Mouse (Mus musculus): Measurements from ENCODE around the gene Nadk. TPM values are rescaled to one million over a fixed set of nuclear protein-coding genes. Genes with fewer than 3 reads are reported as not detected.

Gene Nadk
- polyA plus RNA-seq, 1 experiment = 43.1 TPM

DNA sequence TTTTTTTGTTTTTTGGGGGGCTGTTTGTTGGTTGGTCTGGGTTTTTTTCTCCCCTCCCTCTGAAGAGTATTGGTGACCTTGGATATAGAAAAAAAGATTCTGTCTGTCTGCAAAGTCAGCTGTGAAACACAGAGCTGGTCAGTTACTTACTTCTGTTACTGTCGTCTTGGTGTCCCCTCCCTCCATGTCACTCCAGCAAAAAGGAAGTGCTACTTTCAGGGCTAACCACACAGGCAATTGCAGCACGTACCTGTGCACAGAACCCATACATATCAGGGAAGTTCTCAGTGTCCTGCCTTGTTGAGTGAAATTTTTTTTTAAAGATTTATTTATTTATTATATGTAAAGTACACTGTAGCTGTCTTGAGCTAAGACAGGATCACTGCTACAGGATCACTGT lies 11.7 kb upstream of the Nadk start:
- Histone ChIP-seq H3K4me3 (ENCODE audit: control insufficient read depth, low read depth, low read length) (peak overlapping the region; percentile 66; the same call in 1 of the 2 replicates), H3K27ac (ENCODE audit: control insufficient read depth, insufficient read depth, low read depth, low read length) (no peak overlapping the region; the same call in 1 of the 2 replicates), H3K4me1 (ENCODE audit: control insufficient read depth, insufficient read depth, low read length) (no peaks in the 10 kb centered on the region), H3K36me3 (ENCODE audit: control insufficient read depth, insufficient read depth, low read length) (peaks cover 6% of the 10 kb centered on the region), H3K27me3 (ENCODE audit: control insufficient read depth, insufficient read depth, low read length) (no peaks in the 10 kb centered on the region)
- TF ChIP-seq POLR2A (IDR thresholded peaks at IDR 0.05; ENCODE audit: control insufficient read depth, low read depth, low read length) = no peak
- TF ChIP-seq CTCF (IDR thresholded peaks at IDR 0.05; ENCODE audit: control insufficient read depth, insufficient read depth, insufficient replicate concordance, low read depth, low read length) = no peak

DNA sequence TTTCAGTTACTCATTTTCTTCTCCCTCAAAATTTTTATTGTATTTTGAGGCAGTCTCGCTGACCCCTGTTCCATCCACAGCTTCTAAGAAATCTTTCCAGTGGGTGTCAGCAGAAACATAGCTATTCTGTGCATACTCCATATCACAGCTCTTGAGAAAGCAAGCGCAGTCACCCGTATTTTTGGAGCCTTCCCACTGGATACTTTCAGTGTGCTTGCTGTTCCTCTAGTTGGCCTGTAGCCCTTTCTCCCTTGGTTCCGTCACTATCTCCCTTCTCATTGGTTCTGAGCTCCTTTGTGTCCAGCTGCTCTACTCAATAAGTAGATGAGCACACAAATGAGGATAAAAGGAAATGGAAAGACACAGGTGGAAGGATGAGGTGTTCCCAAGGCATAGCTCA lies 11.1 kb upstream of the Nadk start:
- peak overlapping the region; percentile 60 for H3K4me3 ChIP-seq (ENCODE audit: control insufficient read depth, low read depth, low read length)
- H3K27ac ChIP-seq (ENCODE audit: control insufficient read depth, insufficient read depth, low read depth, low read length) = no peak overlapping the region
- no peaks in the 10 kb centered on the region for H3K4me1 ChIP-seq (ENCODE audit: control insufficient read depth, insufficient read depth, low read length)
- peaks cover 6% of the 10 kb centered on the region for H3K36me3 ChIP-seq (ENCODE audit: control insufficient read depth, insufficient read depth, low read length)
- TF ChIP-seq CTCF (IDR thresholded peaks at IDR 0.05; ENCODE audit: control insufficient read depth, insufficient read depth, insufficient replicate concordance, low read depth, low read length) = no peak
- TF ChIP-seq POLR2A (IDR thresholded peaks at IDR 0.05; ENCODE audit: control insufficient read depth, low read depth, low read length) = no peak
- no peaks in the 10 kb centered on the region for H3K27me3 ChIP-seq (ENCODE audit: control insufficient read depth, insufficient read depth, low read length)

GRCm38 (mm10) chr4:155552917-155553532 lies 9.2 kb upstream of the Nadk start:
- Histone ChIP-seq H3K27ac (ENCODE audit: control insufficient read depth, insufficient read depth, low read depth, low read length) (no peak overlapping the region), H3K4me3 (ENCODE audit: control insufficient read depth, low read depth, low read length) (no peak overlapping the region), H3K27me3 (ENCODE audit: control insufficient read depth, insufficient read depth, low read length) (no peaks in the 10 kb centered on the region), H3K4me1 (ENCODE audit: control insufficient read depth, insufficient read depth, low read length) (no peaks in the 10 kb centered on the region), H3K36me3 (ENCODE audit: control insufficient read depth, insufficient read depth, low read length) (peaks cover 6% of the 10 kb centered on the region)
- TF ChIP-seq POLR2A (IDR thresholded peaks at IDR 0.05; ENCODE audit: control insufficient read depth, low read depth, low read length) (no peak), CTCF (IDR thresholded peaks at IDR 0.05; ENCODE audit: control insufficient read depth, insufficient read depth, insufficient replicate concordance, low read depth, low read length) (no peak)

DNA sequence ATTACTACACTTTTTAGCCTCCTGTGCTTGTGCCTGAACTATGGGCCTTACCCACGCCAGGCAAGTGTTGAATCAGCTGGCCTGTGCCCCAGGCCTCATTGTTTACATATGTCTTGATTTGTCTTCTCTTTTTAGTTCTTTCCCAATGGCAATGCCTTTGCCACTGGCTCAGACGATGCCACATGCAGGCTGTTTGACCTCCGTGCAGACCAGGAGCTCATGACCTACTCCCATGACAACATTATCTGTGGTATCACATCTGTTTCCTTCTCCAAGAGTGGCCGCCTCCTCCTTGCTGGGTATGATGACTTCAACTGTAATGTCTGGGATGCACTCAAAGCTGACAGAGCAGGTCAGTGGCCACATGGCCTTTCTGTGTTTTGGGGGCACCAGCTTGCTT lies 7.3 kb upstream of the Nadk start:
- no peaks in the 10 kb centered on the region for H3K4me1 ChIP-seq (ENCODE audit: control insufficient read depth, insufficient read depth, low read length)
- no peak for TF ChIP-seq CTCF (IDR thresholded peaks at IDR 0.05; ENCODE audit: control insufficient read depth, insufficient read depth, insufficient replicate concordance, low read depth, low read length)
- no peak for TF ChIP-seq POLR2A (IDR thresholded peaks at IDR 0.05; ENCODE audit: control insufficient read depth, low read depth, low read length)
- no peaks in the 10 kb centered on the region for H3K27me3 ChIP-seq (ENCODE audit: control insufficient read depth, insufficient read depth, low read length)
- peaks cover 6% of the 10 kb centered on the region for H3K36me3 ChIP-seq (ENCODE audit: control insufficient read depth, insufficient read depth, low read length)
- H3K4me3 ChIP-seq (ENCODE audit: control insufficient read depth, low read depth, low read length) = no peak overlapping the region
- H3K27ac ChIP-seq (ENCODE audit: control insufficient read depth, insufficient read depth, low read depth, low read length) = no peak overlapping the region

DNA sequence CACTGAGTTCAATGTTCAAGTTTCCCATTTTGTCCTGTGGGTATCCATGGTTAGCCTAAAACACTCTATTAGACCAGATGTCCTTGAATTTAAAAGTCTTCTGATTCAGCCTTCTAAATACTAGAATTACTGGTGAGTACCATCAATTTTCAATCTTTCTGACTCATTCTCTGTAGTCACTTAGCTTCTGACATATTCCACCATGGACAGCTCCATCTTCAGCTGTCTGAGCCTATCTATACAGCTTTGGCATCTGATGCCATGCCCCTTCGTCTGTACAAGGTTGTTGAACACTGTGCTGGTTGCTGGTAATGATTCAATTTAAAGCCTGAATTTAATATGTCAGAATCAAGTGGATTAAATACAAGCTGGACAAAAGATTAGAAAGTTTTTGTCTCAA lies 6.7 kb upstream of the Nadk start:
- H3K4me1 ChIP-seq (ENCODE audit: control insufficient read depth, insufficient read depth, low read length) = no peaks in the 10 kb centered on the region
- TF ChIP-seq CTCF (IDR thresholded peaks at IDR 0.05; ENCODE audit: control insufficient read depth, insufficient read depth, insufficient replicate concordance, low read depth, low read length) (no peak), POLR2A (IDR thresholded peaks at IDR 0.05; ENCODE audit: control insufficient read depth, low read depth, low read length) (no peak)
- peaks cover 6% of the 10 kb centered on the region for H3K36me3 ChIP-seq (ENCODE audit: control insufficient read depth, insufficient read depth, low read length)
- H3K27me3 ChIP-seq (ENCODE audit: control insufficient read depth, insufficient read depth, low read length) = no peaks in the 10 kb centered on the region
- no peak overlapping the region for H3K4me3 ChIP-seq (ENCODE audit: control insufficient read depth, low read depth, low read length)
- H3K27ac ChIP-seq (ENCODE audit: control insufficient read depth, insufficient read depth, low read depth, low read length) = no peak overlapping the region

GRCm38 (mm10) chr4:155559454-155559853 lies 2.7 kb upstream of the Nadk start:
- Histone ChIP-seq H3K27me3 (ENCODE audit: control insufficient read depth, insufficient read depth, low read length) (no peaks in the 10 kb centered on the region), H3K27ac (ENCODE audit: control insufficient read depth, insufficient read depth, low read depth, low read length) (no peak overlapping the region), H3K4me3 (ENCODE audit: control insufficient read depth, low read depth, low read length) (no peak overlapping the region), H3K4me1 (ENCODE audit: control insufficient read depth, insufficient read depth, low read length) (peaks cover 13% of the 10 kb centered on the region), H3K36me3 (ENCODE audit: control insufficient read depth, insufficient read depth, low read length) (peaks cover 1% of the 10 kb centered on the region)
- TF ChIP-seq POLR2A (IDR thresholded peaks at IDR 0.05; ENCODE audit: control insufficient read depth, low read depth, low read length) = no peak
- no peak for TF ChIP-seq CTCF (IDR thresholded peaks at IDR 0.05; ENCODE audit: control insufficient read depth, insufficient read depth, insufficient replicate concordance, low read depth, low read length)

DNA sequence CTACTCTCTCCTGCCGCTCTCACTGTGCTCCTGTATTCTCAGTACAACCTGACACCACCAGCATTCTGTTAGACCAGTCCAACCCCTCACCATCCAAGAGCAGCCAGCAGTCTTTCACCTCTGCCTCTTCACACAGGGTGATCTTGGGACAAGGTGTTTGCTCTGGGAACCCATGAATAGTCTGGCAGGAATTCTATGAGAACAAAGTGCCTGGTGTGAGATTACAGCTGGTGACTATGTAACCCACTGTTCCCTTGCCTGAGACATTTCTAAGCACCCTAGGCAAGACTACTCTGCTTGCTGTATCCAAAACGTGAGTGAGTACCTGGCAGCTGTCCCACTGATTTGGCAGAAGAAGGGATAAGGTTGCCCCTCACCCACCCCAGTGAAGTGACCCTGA lies 1.2 kb upstream of the Nadk start:
- no peak overlapping the region for H3K27ac ChIP-seq (ENCODE audit: control insufficient read depth, insufficient read depth, low read depth, low read length)
- TF ChIP-seq CTCF (IDR thresholded peaks at IDR 0.05; ENCODE audit: control insufficient read depth, insufficient read depth, insufficient replicate concordance, low read depth, low read length) = no peak
- TF ChIP-seq POLR2A (IDR thresholded peaks at IDR 0.05; ENCODE audit: control insufficient read depth, low read depth, low read length) = no peak
- H3K27me3 ChIP-seq (ENCODE audit: control insufficient read depth, insufficient read depth, low read length) = no peaks in the 10 kb centered on the region
- no peak overlapping the region for H3K4me3 ChIP-seq (ENCODE audit: control insufficient read depth, low read depth, low read length)
- H3K4me1 ChIP-seq (ENCODE audit: control insufficient read depth, insufficient read depth, low read length) = peaks cover 16% of the 10 kb centered on the region
- no peaks in the 10 kb centered on the region; the same call in 1 of the 2 replicates for H3K36me3 ChIP-seq (ENCODE audit: control insufficient read depth, insufficient read depth, low read length)
